Mouse (Mus musculus): ENCODE measurements around the gene Gorasp1. TPM values are rescaled to one million over a fixed set of nuclear protein-coding genes. Genes with fewer than 3 reads are reported as not detected.

Gene Gorasp1
- polyA plus RNA-seq (2015; fragmentation: Nextera tagmentation; extraction: Ambion mirVana) = 16.6 and 24.3 TPM in 2 replicates

- peak within 1 kb of the TSS; percentile 81 for H3K27ac ChIP-seq
- ATAC-seq (replicated peaks; ENCODE audit: insufficient number of reproducible peaks, insufficient read depth, low FRiP score, low read depth) = peak; percentile 94
- 1% methylated on average over 40 of the region's 40 CpGs for WGBS
- peaks cover 9% of the 10 kb centered on the region for H3K4me1 ChIP-seq (replicated peaks)
- H3K36me3 ChIP-seq = no peaks in the 10 kb centered on the region
- H3K4me2 ChIP-seq = peak within 1 kb of the TSS; percentile 90
- H3K27me3 ChIP-seq = no peaks in the 10 kb centered on the region
- H3K4me3 ChIP-seq = peak within 1 kb of the TSS; percentile 78
- H3K9ac ChIP-seq = peak within 1 kb of the TSS; percentile 85
- no peaks in the 10 kb centered on the region for H3K9me3 ChIP-seq (replicated peaks)
Measured at GRCm38 (mm10) chr9:119937005-119937773, at the start of gene Gorasp1, which contains the start of gene Ttc21a. Gene Gorasp1 (minus strand): TSS chr9:119937565. Gene Ttc21a (plus strand): TSS chr9:119937606.

GRCm38 (mm10) chr9:119985881-119986574 is 48.7 kb upstream of the Gorasp1 start:
- Histone ChIP-seq H3K9me3 (replicated peaks) (no peaks in the 10 kb centered on the region), H3K27ac (no peak overlapping the region)
- WGBS = 81% methylated on average over 10 of the region's 10 CpGs

GRCm38 (mm10) chr9:119984536-119985011 is 47.2 kb upstream of the Gorasp1 start, which contains the start of gene Csrnp1:
Gene Csrnp1 (minus strand): TSS chr9:119984658.
- Histone ChIP-seq H3K27ac (peak within 1 kb of the TSS; percentile 98), H3K36me3 (no peaks in the 10 kb centered on the region), H3K9me3 (replicated peaks) (no peaks in the 10 kb centered on the region), H3K9ac (peak within 1 kb of the TSS; percentile 88), H3K4me1 (replicated peaks) (peaks cover 45% of the 10 kb centered on the region), H3K4me3 (peak within 1 kb of the TSS; percentile 89), H3K4me2 (peak within 1 kb of the TSS; percentile 96), H3K27me3 (no peaks in the 10 kb centered on the region)
- ATAC-seq (replicated peaks; ENCODE audit: insufficient number of reproducible peaks, insufficient read depth, low FRiP score, low read depth) = no peak
- 12% methylated on average over 14 of the region's 14 CpGs for WGBS

More at GRCm38 (mm10) chr9:119985881-119986574, 48.7 kb upstream of the Gorasp1 start:
- H3K4me3 ChIP-seq = no peak overlapping the region
- ATAC-seq (replicated peaks; ENCODE audit: insufficient number of reproducible peaks, insufficient read depth, low FRiP score, low read depth) = no peak
- no peak overlapping the region for H3K4me2 ChIP-seq
- no peak overlapping the region for H3K9ac ChIP-seq
- peaks cover 31% of the 10 kb centered on the region for H3K4me1 ChIP-seq (replicated peaks)
- H3K36me3 ChIP-seq = no peaks in the 10 kb centered on the region
- H3K27me3 ChIP-seq = no peaks in the 10 kb centered on the region

GRCm38 (mm10) chr9:119983585-119984535 is 46.5 kb upstream of the Gorasp1 start:
- peak overlapping the region; percentile 89 for H3K4me3 ChIP-seq
- peak overlapping the region; percentile 98 for H3K27ac ChIP-seq
- H3K4me2 ChIP-seq = peak overlapping the region; percentile 96
- no peaks in the 10 kb centered on the region for H3K36me3 ChIP-seq
- WGBS = 2% methylated on average over 63 of the region's 79 CpGs
- peaks cover 52% of the 10 kb centered on the region for H3K4me1 ChIP-seq (replicated peaks)
- ATAC-seq (replicated peaks; ENCODE audit: insufficient number of reproducible peaks, insufficient read depth, low FRiP score, low read depth) = peak; percentile 78
- peak overlapping the region; percentile 88 for H3K9ac ChIP-seq
- no peaks in the 10 kb centered on the region for H3K27me3 ChIP-seq
- H3K9me3 ChIP-seq (replicated peaks) = no peaks in the 10 kb centered on the region

GRCm38 (mm10) chr9:119982956-119983551 is 45.7 kb upstream of the Gorasp1 start:
- H3K36me3 ChIP-seq = no peaks in the 10 kb centered on the region
- peak overlapping the region; percentile 89 for H3K4me3 ChIP-seq
- under 1% methylated on average over 48 of the region's 48 CpGs for WGBS
- peak overlapping the region; percentile 98 for H3K27ac ChIP-seq
- H3K4me1 ChIP-seq (replicated peaks) = peaks cover 60% of the 10 kb centered on the region
- H3K4me2 ChIP-seq = peak overlapping the region; percentile 96
- no peaks in the 10 kb centered on the region for H3K27me3 ChIP-seq
- peak overlapping the region; percentile 88 for H3K9ac ChIP-seq
- H3K9me3 ChIP-seq (replicated peaks) = no peaks in the 10 kb centered on the region
- no peak for ATAC-seq (replicated peaks; ENCODE audit: insufficient number of reproducible peaks, insufficient read depth, low FRiP score, low read depth)

- ATAC-seq (replicated peaks; ENCODE audit: insufficient number of reproducible peaks, insufficient read depth, low FRiP score, low read depth) = peak; percentile 18; the same call in 1 of the 2 replicates
- Histone ChIP-seq H3K9me3 (replicated peaks) (no peaks in the 10 kb centered on the region), H3K9ac (peak overlapping the region; percentile 88), H3K4me2 (peak overlapping the region; percentile 96), H3K27me3 (no peaks in the 10 kb centered on the region), H3K36me3 (no peaks in the 10 kb centered on the region), H3K4me1 (replicated peaks) (peaks cover 67% of the 10 kb centered on the region), H3K4me3 (peak overlapping the region; percentile 89), H3K27ac (peak overlapping the region; percentile 98)
- 2% methylated on average over 11 of the region's 11 CpGs for WGBS
Measured at GRCm38 (mm10) chr9:119982241-119982811, 45.0 kb upstream of the Gorasp1 start.

- Histone ChIP-seq H3K4me3 (peak overlapping the region; percentile 89), H3K4me2 (peak overlapping the region; percentile 96), H3K9ac (peak overlapping the region; percentile 48), H3K27ac (peak overlapping the region; percentile 98), H3K36me3 (no peaks in the 10 kb centered on the region), H3K27me3 (no peaks in the 10 kb centered on the region), H3K9me3 (replicated peaks) (no peaks in the 10 kb centered on the region), H3K4me1 (replicated peaks) (peaks cover 76% of the 10 kb centered on the region)
- peak; percentile 68 for ATAC-seq (replicated peaks; ENCODE audit: insufficient number of reproducible peaks, insufficient read depth, low FRiP score, low read depth)
- WGBS = 1% methylated on average over 16 of the region's 16 CpGs
Measured at GRCm38 (mm10) chr9:119981183-119982179, 44.1 kb upstream of the Gorasp1 start.

GRCm38 (mm10) chr9:119980770-119981182 is 43.4 kb upstream of the Gorasp1 start:
- ATAC-seq (replicated peaks; ENCODE audit: insufficient number of reproducible peaks, insufficient read depth, low FRiP score, low read depth) = no peak
- H3K4me3 ChIP-seq = peak overlapping the region; percentile 89
- no peaks in the 10 kb centered on the region for H3K36me3 ChIP-seq
- peak overlapping the region; percentile 96 for H3K4me2 ChIP-seq
- H3K9ac ChIP-seq = peak overlapping the region; percentile 48
- no peaks in the 10 kb centered on the region for H3K9me3 ChIP-seq (replicated peaks)
- 1% methylated on average over 4 of the region's 4 CpGs for WGBS
- peak overlapping the region; percentile 98 for H3K27ac ChIP-seq
- no peaks in the 10 kb centered on the region for H3K27me3 ChIP-seq
- peaks cover 79% of the 10 kb centered on the region for H3K4me1 ChIP-seq (replicated peaks)

GRCm38 (mm10) chr9:119979749-119980148 is 42.4 kb upstream of the Gorasp1 start:
- WGBS = 56% methylated on average over 2 of the region's 2 CpGs
- Histone ChIP-seq H3K27me3 (no peaks in the 10 kb centered on the region), H3K4me1 (replicated peaks) (peaks cover 79% of the 10 kb centered on the region), H3K9me3 (replicated peaks) (no peaks in the 10 kb centered on the region), H3K27ac (peak overlapping the region; percentile 98; the same call in 1 of the 2 replicates), H3K9ac (no peak overlapping the region), H3K36me3 (peaks cover 8% of the 10 kb centered on the region; the same call in 1 of the 2 replicates), H3K4me3 (no peak overlapping the region), H3K4me2 (no peak overlapping the region)
- ATAC-seq (replicated peaks; ENCODE audit: insufficient number of reproducible peaks, insufficient read depth, low FRiP score, low read depth) = no peak

All from heart, embryonic 15.5 days (tissue).